Mouse (Mus musculus) heart, embryonic 15.5 days (tissue): Measurements from ENCODE around the gene Pgpep1l. TPM values are rescaled to one million over a fixed set of nuclear protein-coding genes. Genes with fewer than 3 reads are reported as not detected.
A peak's percentile ranks its signal among the peaks of the same experiment; 100 is the strongest.

Experiments
- ATAC-seq: fragments of 200-750 bp; cut with Nextera tagmentation; replicated peaks from 2 replicates; pipeline ENCODE4 v1.8.0; 2017; ENCODE audit warnings: low read depth, moderate TSS enrichment; ENCODE audit not compliant: insufficient number of reproducible peaks, insufficient read depth, low FRiP score
- H3K27ac ChIP-seq: fragments of 300-500 bp; sonication (generic); 2 replicates; pipeline ENCODE4 v1.5.1; 2015; ENCODE audit warnings: mild to moderate bottlenecking, inconsistent platforms
- H3K27me3 ChIP-seq: fragments of 300-500 bp; sonication (generic); 2 replicates; pipeline ENCODE4 v1.6.1; 2015; ENCODE audit warnings: inconsistent platforms
- H3K36me3 ChIP-seq: fragments of 300-500 bp; sonication (generic); 2 replicates; pipeline ENCODE4 v1.6.1; 2015; ENCODE audit warnings: mild to moderate bottlenecking, inconsistent platforms
- H3K4me1 ChIP-seq: fragments of 300-500 bp; sonication (generic); replicated peaks from 2 replicates; pipeline ENCODE4 v1.6.1; 2015; ENCODE audit warnings: inconsistent platforms
- H3K4me2 ChIP-seq: fragments of 300-500 bp; sonication (generic); 2 replicates; pipeline ENCODE4 v1.6.1; 2015; ENCODE audit warnings: inconsistent platforms, mild to moderate bottlenecking, moderate library complexity
- H3K4me3 ChIP-seq: fragments of 300-500 bp; sonication (generic); 2 replicates; pipeline ENCODE4 v1.5.1; 2015; ENCODE audit warnings: mild to moderate bottlenecking, inconsistent platforms
- H3K9ac ChIP-seq: fragments of 300-500 bp; sonication (generic); 2 replicates; pipeline ENCODE4 v1.6.1; 2015; ENCODE audit warnings: mild to moderate bottlenecking, inconsistent platforms
- H3K9me3 ChIP-seq: fragments of 300-500 bp; sonication (generic); replicated peaks from 2 replicates; pipeline ENCODE4 v1.6.1; 2016; ENCODE audit warnings: inconsistent platforms
- WGBS: fragments of 180-500 bp; shearing (Covaris S2); methylation state at CpG from one replicate; pipeline ENCODE4 v1.1.7; 2015; ENCODE audit warnings: mixed read lengths; 5-methylcytosine and 5-hydroxymethylcytosine counted together
- polyA plus RNA-seq: library from polyadenylated mRNA; unstranded; fragments of >200 nt; fragmentation: Nextera tagmentation; extraction: Ambion mirVana; gene quantifications from 2 replicates; pipeline ENCODE4 v1.2.1, GENCODE M21; 2015

Pgpep1l gene
- polyA plus RNA-seq, 1 experiment from 2014 or later, result 0.25 TPM

GRCm38 (mm10) chr7:68213842-68214241, 50.2 kb downstream of the Pgpep1l start:
- Histone ChIP-seq H3K36me3 (peaks cover 78% of the 10 kb centered on the region), H3K4me1 (peaks cover 5% of the 10 kb centered on the region; the same call in 1 of the 2 replicates)

GRCm38 (mm10) chr7:68211883-68212282, 52.1 kb downstream of the Pgpep1l start:
- H3K4me2 ChIP-seq, result no peak overlapping the region
- no peak overlapping the region for H3K9ac ChIP-seq
- no peak overlapping the region for H3K4me3 ChIP-seq
- H3K27ac ChIP-seq, result no peak overlapping the region
- no peak for ATAC-seq
- H3K36me3 ChIP-seq, result peaks cover 81% of the 10 kb centered on the region
- H3K9me3 ChIP-seq, result no peaks in the 10 kb centered on the region
- H3K4me1 ChIP-seq, result peaks cover 5% of the 10 kb centered on the region; the same call in 1 of the 2 replicates
- no peaks in the 10 kb centered on the region for H3K27me3 ChIP-seq
- 91% methylated on average over 7 of the region's 7 CpGs for WGBS

More at GRCm38 (mm10) chr7:68213842-68214241, 50.2 kb downstream of the Pgpep1l start:
- no peak overlapping the region for H3K9ac ChIP-seq
- H3K4me2 ChIP-seq, result no peak overlapping the region
- H3K4me3 ChIP-seq, result no peak overlapping the region
- H3K27ac ChIP-seq, result no peak overlapping the region
- no peaks in the 10 kb centered on the region for H3K27me3 ChIP-seq
- ATAC-seq, result no peak
- 86% methylated on average over 5 of the region's 5 CpGs for WGBS
- H3K9me3 ChIP-seq, result no peaks in the 10 kb centered on the region

- 0 out of 2 replicates have a peak, but pooled peaks have one; percentile 37 for ATAC-seq
- no peak overlapping the region for H3K9ac ChIP-seq
- WGBS, result 51% methylated on average over 4 of the region's 4 CpGs
- H3K27me3 ChIP-seq, result no peaks in the 10 kb centered on the region
- H3K36me3 ChIP-seq, result peaks cover 76% of the 10 kb centered on the region
- no peak overlapping the region for H3K4me3 ChIP-seq
- H3K9me3 ChIP-seq, result no peaks in the 10 kb centered on the region
- H3K4me1 ChIP-seq, result peaks cover 5% of the 10 kb centered on the region; the same call in 1 of the 2 replicates
- no peak overlapping the region for H3K27ac ChIP-seq
- H3K4me2 ChIP-seq, result no peak overlapping the region
These were observed 53.6 kb downstream of the Pgpep1l start for GRCm38 (mm10) chr7:68210417-68210816.

- Histone ChIP-seq H3K4me1 (peaks cover 5% of the 10 kb centered on the region; the same call in 1 of the 2 replicates), H3K4me2 (no peak overlapping the region), H3K27me3 (no peaks in the 10 kb centered on the region), H3K9me3 (no peaks in the 10 kb centered on the region), H3K4me3 (no peak overlapping the region), H3K36me3 (peaks cover 74% of the 10 kb centered on the region), H3K27ac (no peak overlapping the region), H3K9ac (no peak overlapping the region)
- WGBS, result 84% methylated on average over 6 of the region's 6 CpGs
- ATAC-seq, result no peak
These were observed 55.0 kb downstream of the Pgpep1l start for GRCm38 (mm10) chr7:68209039-68209438.

- no peak overlapping the region for H3K27ac ChIP-seq
- H3K4me3 ChIP-seq, result no peak overlapping the region
- H3K36me3 ChIP-seq, result peaks cover 59% of the 10 kb centered on the region
- ATAC-seq, result no peak
- no peaks in the 10 kb centered on the region for H3K9me3 ChIP-seq
- 89% methylated on average over 8 of the region's 8 CpGs for WGBS
- H3K27me3 ChIP-seq, result no peaks in the 10 kb centered on the region
- H3K4me2 ChIP-seq, result no peak overlapping the region
- H3K4me1 ChIP-seq, result peaks cover 5% of the 10 kb centered on the region; the same call in 1 of the 2 replicates
- H3K9ac ChIP-seq, result no peak overlapping the region
These were observed 58.1 kb downstream of the Pgpep1l start for GRCm38 (mm10) chr7:68205776-68206427.

GRCm38 (mm10) chr7:68199609-68200008, 64.4 kb downstream of the Pgpep1l start:
- no peak overlapping the region for H3K4me2 ChIP-seq
- ATAC-seq, result no peak
- WGBS, result 94% methylated on average over 7 of the region's 7 CpGs
- H3K27ac ChIP-seq, result no peak overlapping the region
- peaks cover 50% of the 10 kb centered on the region for H3K36me3 ChIP-seq
- no peak overlapping the region for H3K9ac ChIP-seq
- H3K4me3 ChIP-seq, result no peak overlapping the region
- H3K4me1 ChIP-seq, result no peaks in the 10 kb centered on the region
- no peaks in the 10 kb centered on the region for H3K9me3 ChIP-seq
- no peaks in the 10 kb centered on the region for H3K27me3 ChIP-seq

- H3K36me3 ChIP-seq, result peaks cover 69% of the 10 kb centered on the region
- no peak overlapping the region for H3K9ac ChIP-seq
- WGBS, result 43% methylated on average over 15 of the region's 15 CpGs
- no peak overlapping the region for H3K4me3 ChIP-seq
- 0 out of 2 replicates have a peak, but pooled peaks have one; percentile 31 for ATAC-seq
- H3K4me1 ChIP-seq, result peaks cover 9% of the 10 kb centered on the region; the same call in 1 of the 2 replicates
- no peaks in the 10 kb centered on the region for H3K9me3 ChIP-seq
- no peak overlapping the region for H3K27ac ChIP-seq
- H3K4me2 ChIP-seq, result no peak overlapping the region
- no peaks in the 10 kb centered on the region for H3K27me3 ChIP-seq
These were observed 69.9 kb downstream of the Pgpep1l start for GRCm38 (mm10) chr7:68193958-68194695.

- Histone ChIP-seq H3K9me3 (no peaks in the 10 kb centered on the region), H3K27me3 (no peaks in the 10 kb centered on the region), H3K36me3 (peaks cover 58% of the 10 kb centered on the region), H3K27ac (no peak overlapping the region), H3K4me2 (no peak overlapping the region), H3K4me3 (no peak overlapping the region), H3K9ac (no peak overlapping the region), H3K4me1 (peaks cover 9% of the 10 kb centered on the region; the same call in 1 of the 2 replicates)
- ATAC-seq, result no peak
- WGBS, result 77% methylated on average over 13 of the region's 13 CpGs
These were observed 74.2 kb downstream of the Pgpep1l start for GRCm38 (mm10) chr7:68189691-68190456.

GRCm38 (mm10) chr7:68189211-68189610, 74.8 kb downstream of the Pgpep1l start:
- no peak overlapping the region for H3K27ac ChIP-seq
- H3K9me3 ChIP-seq, result no peaks in the 10 kb centered on the region
- H3K4me1 ChIP-seq, result peaks cover 6% of the 10 kb centered on the region; the same call in 1 of the 2 replicates
- H3K36me3 ChIP-seq, result peaks cover 58% of the 10 kb centered on the region
- no peak overlapping the region for H3K9ac ChIP-seq
- no peaks in the 10 kb centered on the region for H3K27me3 ChIP-seq
- no peak for ATAC-seq
- no peak overlapping the region for H3K4me3 ChIP-seq
- WGBS, result 40% methylated on average over 6 of the region's 6 CpGs
- H3K4me2 ChIP-seq, result no peak overlapping the region
